Comparison of ENCODE assay signal across 8 mouse cellular contexts in genomic region chr4:155481381-155482124, GRCm38 (mm10). TPM values are rescaled to one million over a fixed set of nuclear protein-coding genes. Genes with fewer than 3 reads are reported as not detected.
A peak's percentile ranks its signal among the peaks of the same experiment; 100 is the strongest.
DNase-seq lines count a peak whose midpoint lies in the region; ATAC-seq lines count a peak whose summit lies in the region.

No protein-coding gene starts in this region.

- 26% methylated on average over 28 of the region's 28 CpGs for WGBS in hindbrain, embryonic 11.5 days

- H3K9me3 ChIP-seq in hindbrain, embryonic 11.5 days (ENCODE audit: control insufficient read depth, low read length): no peaks in the 10 kb centered on the region

- 0 out of 2 replicates have a peak, but pooled peaks cover 2% of the 10 kb centered on the region for H3K4me1 ChIP-seq in hindbrain, embryonic 11.5 days (replicated peaks; ENCODE audit: control insufficient read depth, insufficient read depth, low read length)

- peak; percentile 63; the same call in 1 of the 2 replicates for ATAC-seq in hindbrain, embryonic 11.5 days (ENCODE audit: low FRiP score)

- no peaks in the 10 kb centered on the region for H3K36me3 ChIP-seq in hindbrain, embryonic 11.5 days (ENCODE audit: control insufficient read depth, insufficient read depth, low read length)

- no peak overlapping the region for H3K9ac ChIP-seq in hindbrain, embryonic 11.5 days (ENCODE audit: low read depth, low read length)

- peak overlapping the region; percentile 19; the same call in 1 of the 2 replicates for H3K4me2 ChIP-seq in hindbrain, embryonic 11.5 days (replicated peaks; ENCODE audit: low read depth, low read length)

- no peak overlapping the region for H3K4me3 ChIP-seq in hindbrain, embryonic 11.5 days (ENCODE audit: low read depth, low read length)

- no peaks in the 10 kb centered on the region for H3K27me3 ChIP-seq in hindbrain, embryonic 11.5 days (ENCODE audit: control insufficient read depth, insufficient read depth, low read length)

- peak; percentile 85 for DNase-seq in Muller cell, postnatal 12 days (ENCODE audit: inconsistent ontology term)
- peak; percentile 74 for DNase-seq in cerebellum, adult 9-11 months
- DNase-seq in frontal cortex, postnatal 10 days (ENCODE audit: low spot score in 2 of 2): peak; percentile 47 to 73
- peak; percentile 91 for DNase-seq in hindbrain, embryonic 11.5 days (ENCODE audit: low spot score)
- peak; percentile 82 to 83 for DNase-seq in layer of hippocampus, postnatal 14 days (ENCODE audit: low spot score in 2 of 2)
- DNase-seq in lung, postnatal 14 days: peak; percentile 87
- DNase-seq in ovary, postnatal 36 days (ENCODE audit: low spot score): peak; percentile 84
- DNase-seq in thymus, postnatal 14 days: peak; percentile 84

- no peak overlapping the region for H3K27ac ChIP-seq in hindbrain, embryonic 11.5 days (ENCODE audit: low read depth, low read length)

RNA-seq across cellular contexts. Expression of gene Gnb1, which starts 9.6 kb away (rescaled TPM):
- 826 and 832 TPM in 2 replicates for polyA plus RNA-seq in hindbrain, embryonic 11.5 days (2014; fragmentation: Nextera tagmentation; extraction: Ambion mirVana)
- 100 to 1,000 TPM; 855 to 871 TPM for total RNA-seq in layer of hippocampus, postnatal 14 days (2021)

RNA-seq across cellular contexts. Expression of gene Tmem52, which starts 12.6 kb away (rescaled TPM):
- polyA plus RNA-seq in hindbrain, embryonic 11.5 days (2014; fragmentation: Nextera tagmentation; extraction: Ambion mirVana): 0.37 TPM in 1 of 2 replicates, not detected in the other
- 10 to 100 TPM in 1 of 2 experiments, 1 to 10 TPM in 1; 6.2 to 10.5 TPM for total RNA-seq in layer of hippocampus, postnatal 14 days (2021)
